Mouse (Mus musculus) activated CD4-positive, CD25-positive, alpha-beta regulatory T cell, adult 4 months (primary cell): ENCODE data around the gene Xxylt1. TPM values are rescaled to one million over a fixed set of nuclear protein-coding genes. Genes with fewer than 3 reads are reported as not detected.

Experiments used
- polyA plus RNA-seq, 2 experiments: library from polyadenylated mRNA; unstranded; fragments of 100-300 nt; shearing (Covaris generic); gene quantifications; one replicate each; pipeline ENCODE4 v1.2.1; 2017

The Xxylt1 gene
- polyA plus RNA-seq, 2 experiments from 2014 or later: 17.0 to 27.9 TPM

Other genes starting within 250 kb of the Xxylt1 start
- gene Acap2, start 119.8 kb upstream of the Xxylt1 start, polyA plus RNA-seq: 10 to 100 TPM; 12.5 to 16.5 TPM
- gene Ppp1r2, start 193.8 kb upstream of the Xxylt1 start, polyA plus RNA-seq: 10 to 100 TPM; 20.3 to 20.8 TPM
- not detected for gene Apod, start 233.4 kb upstream of the Xxylt1 start, polyA plus RNA-seq